Mouse (Mus musculus): ENCODE data around the gene Gm5901. TPM values are rescaled to one million over a fixed set of nuclear protein-coding genes. Genes with fewer than 3 reads are reported as not detected.
"Not testable (repeated sequence)": the region's sequence is repeated elsewhere in the genome, so short reads cannot be mapped to it uniquely, and the experiment has no call there.

Gene Gm5901
- not detected in 2 replicates for polyA plus RNA-seq (2014; fragmentation: Nextera tagmentation; extraction: Ambion mirVana)

GRCm38 (mm10) chr7:105374866-105375265, at the start of gene Gm5901:
Gene Gm5901 (plus strand): TSS chr7:105375038.
- Histone ChIP-seq H3K9ac (ENCODE audit: low read length) (no peak within 1 kb of the TSS), H3K4me1 (ENCODE audit: control insufficient read depth in 2 of 2, insufficient read depth in 2 of 2, low read length in 2 of 2) (peaks cover 3 to 11% of the 10 kb centered on the region in 2 experiments; a peak in 2 of 4 replicates), H3K27ac (replicated peaks in 1 of 2; ENCODE audit: control insufficient read depth in 1 of 2, insufficient read depth in 1 of 2, low read depth in 2 of 2, low read length in 2 of 2) (peak within 1 kb of the TSS; percentile 35 to 76; a peak in 3 of 4 replicates), H3K27me3 (ENCODE audit: control insufficient read depth, insufficient read depth, low read length) (no peaks in the 10 kb centered on the region), H3K4me3 (ENCODE audit: control insufficient read depth in 1 of 2, insufficient read depth in 1 of 2, low read depth in 1 of 2, low read length in 2 of 2) (no peak within 1 kb of the TSS), H3K36me3 (ENCODE audit: control insufficient read depth, insufficient read depth, low read length) (peaks cover 47% of the 10 kb centered on the region), H3K4me2 (ENCODE audit: low read length) (0 out of 2 replicates have a peak within 1 kb of the TSS, but pooled peaks have one; percentile 6), H3K9me3 (ENCODE audit: control insufficient read depth, low read length) (no peaks in the 10 kb centered on the region)
- ATAC-seq (ENCODE audit: insufficient number of reproducible peaks, insufficient read depth, low FRiP score, low read depth) = no peak
- WGBS = 83% methylated on average over 1 of the region's 1 CpGs

DNA sequence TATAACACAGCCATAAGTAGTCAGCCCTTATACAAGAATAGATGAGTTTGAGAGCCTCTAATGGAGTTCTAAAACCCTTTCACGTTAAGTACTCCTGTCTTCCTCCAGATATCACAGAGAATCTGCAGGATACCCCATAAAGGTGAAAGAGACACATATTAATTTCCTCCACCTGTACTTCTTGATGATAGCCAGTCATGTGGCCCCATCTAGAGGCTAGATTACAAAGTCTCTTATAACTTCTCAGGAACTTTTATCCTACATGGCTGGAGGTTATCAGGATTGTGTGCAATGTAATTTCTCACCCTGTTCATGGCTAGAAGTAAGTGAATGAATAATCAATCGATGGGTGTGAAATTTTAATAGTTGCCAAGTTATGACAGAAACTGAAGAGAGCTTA, 49.5 kb upstream of the Gm5901 start:
- ATAC-seq (ENCODE audit: insufficient number of reproducible peaks, insufficient read depth, low FRiP score, low read depth) = no peak
- Histone ChIP-seq H3K27ac (replicated peaks in 1 of 2; ENCODE audit: control insufficient read depth in 1 of 2, insufficient read depth in 1 of 2, low read depth in 2 of 2, low read length in 2 of 2) (no peak overlapping the region), H3K9ac (ENCODE audit: low read length) (no peak overlapping the region), H3K27me3 (ENCODE audit: control insufficient read depth, insufficient read depth, low read length) (no peaks in the 10 kb centered on the region), H3K4me1 (ENCODE audit: control insufficient read depth in 2 of 2, insufficient read depth in 2 of 2, low read length in 2 of 2) (no peaks in the 10 kb centered on the region), H3K9me3 (ENCODE audit: control insufficient read depth, low read length) (no peaks in the 10 kb centered on the region), H3K4me2 (ENCODE audit: low read length) (no peak overlapping the region), H3K36me3 (ENCODE audit: control insufficient read depth, insufficient read depth, low read length) (no peaks in the 10 kb centered on the region), H3K4me3 (ENCODE audit: control insufficient read depth in 1 of 2, insufficient read depth in 1 of 2, low read depth in 1 of 2, low read length in 2 of 2) (no peak overlapping the region)
- WGBS = 62% methylated on average over 2 of the region's 2 CpGs

- Histone ChIP-seq H3K36me3 (ENCODE audit: control insufficient read depth, insufficient read depth, low read length) (no peaks in the 10 kb centered on the region), H3K4me1 (ENCODE audit: control insufficient read depth in 2 of 2, insufficient read depth in 2 of 2, low read length in 2 of 2) (no peaks in the 10 kb centered on the region), H3K9ac (ENCODE audit: low read length) (no peak within 1 kb of the TSS), H3K9me3 (ENCODE audit: control insufficient read depth, low read length) (no peaks in the 10 kb centered on the region), H3K27ac (replicated peaks in 1 of 2; ENCODE audit: control insufficient read depth in 1 of 2, insufficient read depth in 1 of 2, low read depth in 2 of 2, low read length in 2 of 2) (no peak within 1 kb of the TSS), H3K4me2 (ENCODE audit: low read length) (no peak within 1 kb of the TSS), H3K4me3 (ENCODE audit: control insufficient read depth in 1 of 2, insufficient read depth in 1 of 2, low read depth in 1 of 2, low read length in 2 of 2) (no peak within 1 kb of the TSS), H3K27me3 (ENCODE audit: control insufficient read depth, insufficient read depth, low read length) (no peaks in the 10 kb centered on the region)
- ATAC-seq (ENCODE audit: insufficient number of reproducible peaks, insufficient read depth, low FRiP score, low read depth) = no peak
- WGBS = 75% methylated on average over 1 of the region's 1 CpGs
Measured at GRCm38 (mm10) chr7:105334004-105334403, 40.8 kb upstream of the Gm5901 start, which contains the start of gene Olfr690. Gene Olfr690 (minus strand): TSS chr7:105334104.

DNA sequence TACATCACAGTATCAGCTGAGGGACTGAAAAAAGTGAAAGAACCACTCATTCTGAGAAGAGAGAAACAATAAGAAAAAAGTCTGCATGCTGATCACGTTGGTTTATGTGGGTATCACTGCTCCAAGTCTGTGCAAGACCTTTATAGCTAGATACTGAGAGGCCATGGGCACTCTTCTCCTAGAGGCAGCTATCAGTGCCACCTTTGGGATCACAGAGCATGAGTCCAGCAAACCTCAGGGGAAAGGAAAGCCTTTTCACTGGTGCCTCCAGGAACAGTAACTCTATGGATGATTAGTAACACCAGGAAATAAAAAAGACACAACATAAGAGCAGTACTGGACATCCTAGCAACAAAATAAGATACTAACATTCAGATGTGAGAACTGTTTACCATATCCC, 32.7 kb upstream of the Gm5901 start, which contains the start of gene Olfr691:
Gene Olfr691, minus strand, starts transcription at position 101 of the 400 bp plus-strand sequence.
- Histone ChIP-seq H3K9me3 (ENCODE audit: control insufficient read depth, low read length) (no peaks in the 10 kb centered on the region), H3K4me2 (ENCODE audit: low read length) (no peak within 1 kb of the TSS), H3K27ac (replicated peaks in 1 of 2; ENCODE audit: control insufficient read depth in 1 of 2, insufficient read depth in 1 of 2, low read depth in 2 of 2, low read length in 2 of 2) (no peak within 1 kb of the TSS), H3K4me1 (ENCODE audit: control insufficient read depth in 2 of 2, insufficient read depth in 2 of 2, low read length in 2 of 2) (no peaks in the 10 kb centered on the region), H3K36me3 (ENCODE audit: control insufficient read depth, insufficient read depth, low read length) (no peaks in the 10 kb centered on the region), H3K27me3 (ENCODE audit: control insufficient read depth, insufficient read depth, low read length) (no peaks in the 10 kb centered on the region), H3K4me3 (ENCODE audit: control insufficient read depth in 1 of 2, insufficient read depth in 1 of 2, low read depth in 1 of 2, low read length in 2 of 2) (no peak within 1 kb of the TSS), H3K9ac (ENCODE audit: low read length) (no peak within 1 kb of the TSS)
- no peak for ATAC-seq (ENCODE audit: insufficient number of reproducible peaks, insufficient read depth, low FRiP score, low read depth)
- 47% methylated on average over 1 of the region's 1 CpGs for WGBS

- no peak for ATAC-seq (ENCODE audit: insufficient number of reproducible peaks, insufficient read depth, low FRiP score, low read depth)
- Histone ChIP-seq H3K4me2 (ENCODE audit: low read length) (no peak overlapping the region), H3K9me3 (ENCODE audit: control insufficient read depth, low read length) (no peaks in the 10 kb centered on the region), H3K36me3 (ENCODE audit: control insufficient read depth, insufficient read depth, low read length) (no peaks in the 10 kb centered on the region), H3K4me1 (ENCODE audit: control insufficient read depth in 2 of 2, insufficient read depth in 2 of 2, low read length in 2 of 2) (no peaks in the 10 kb centered on the region), H3K4me3 (ENCODE audit: control insufficient read depth in 1 of 2, insufficient read depth in 1 of 2, low read depth in 1 of 2, low read length in 2 of 2) (no peak overlapping the region), H3K9ac (ENCODE audit: low read length) (no peak overlapping the region), H3K27ac (replicated peaks in 1 of 2; ENCODE audit: control insufficient read depth in 1 of 2, insufficient read depth in 1 of 2, low read depth in 2 of 2, low read length in 2 of 2) (no peak overlapping the region), H3K27me3 (ENCODE audit: control insufficient read depth, insufficient read depth, low read length) (no peaks in the 10 kb centered on the region)
- 77% methylated on average over 2 of the region's 2 CpGs for WGBS
Measured at GRCm38 (mm10) chr7:105342752-105343151, 32.1 kb upstream of the Gm5901 start.

GRCm38 (mm10) chr7:105356064-105356463, 18.8 kb upstream of the Gm5901 start:
- not testable (repeated sequence) for H3K4me3 ChIP-seq (ENCODE audit: control insufficient read depth in 1 of 2, insufficient read depth in 1 of 2, low read depth in 1 of 2, low read length in 2 of 2); H3K9ac ChIP-seq (ENCODE audit: low read length); H3K27ac ChIP-seq (replicated peaks in 1 of 2; ENCODE audit: control insufficient read depth in 1 of 2, insufficient read depth in 1 of 2, low read depth in 2 of 2, low read length in 2 of 2); H3K36me3 ChIP-seq (ENCODE audit: control insufficient read depth, insufficient read depth, low read length); H3K27me3 ChIP-seq (ENCODE audit: control insufficient read depth, insufficient read depth, low read length); H3K4me1 ChIP-seq (ENCODE audit: control insufficient read depth in 2 of 2, insufficient read depth in 2 of 2, low read length in 2 of 2); H3K4me2 ChIP-seq (ENCODE audit: low read length); H3K9me3 ChIP-seq (ENCODE audit: control insufficient read depth, low read length)
- 0 out of 2 replicates have a peak, but pooled peaks have one; percentile 21 for ATAC-seq (ENCODE audit: insufficient number of reproducible peaks, insufficient read depth, low FRiP score, low read depth)
- WGBS = no CpG with 5 or more reads among the region's 5 CpGs

GRCm38 (mm10) chr7:105356487-105356886, 18.4 kb upstream of the Gm5901 start:
- H3K4me3 ChIP-seq (ENCODE audit: control insufficient read depth in 1 of 2, insufficient read depth in 1 of 2, low read depth in 1 of 2, low read length in 2 of 2); H3K27ac ChIP-seq (replicated peaks in 1 of 2; ENCODE audit: control insufficient read depth in 1 of 2, insufficient read depth in 1 of 2, low read depth in 2 of 2, low read length in 2 of 2); H3K36me3 ChIP-seq (ENCODE audit: control insufficient read depth, insufficient read depth, low read length); H3K4me1 ChIP-seq (ENCODE audit: control insufficient read depth in 2 of 2, insufficient read depth in 2 of 2, low read length in 2 of 2); H3K9ac ChIP-seq (ENCODE audit: low read length); H3K4me2 ChIP-seq (ENCODE audit: low read length); H3K27me3 ChIP-seq (ENCODE audit: control insufficient read depth, insufficient read depth, low read length); H3K9me3 ChIP-seq (ENCODE audit: control insufficient read depth, low read length): not testable (repeated sequence)
- WGBS = 92% methylated on average over 1 of the region's 2 CpGs
- peak; percentile 81 for ATAC-seq (ENCODE audit: insufficient number of reproducible peaks, insufficient read depth, low FRiP score, low read depth)

- WGBS = 69% methylated on average over 2 of the region's 2 CpGs
- Histone ChIP-seq H3K4me3 (ENCODE audit: control insufficient read depth in 1 of 2, insufficient read depth in 1 of 2, low read depth in 1 of 2, low read length in 2 of 2) (no peak overlapping the region), H3K27me3 (ENCODE audit: control insufficient read depth, insufficient read depth, low read length) (no peaks in the 10 kb centered on the region), H3K9me3 (ENCODE audit: control insufficient read depth, low read length) (no peaks in the 10 kb centered on the region), H3K36me3 (ENCODE audit: control insufficient read depth, insufficient read depth, low read length) (no peaks in the 10 kb centered on the region), H3K27ac (replicated peaks in 1 of 2; ENCODE audit: control insufficient read depth in 1 of 2, insufficient read depth in 1 of 2, low read depth in 2 of 2, low read length in 2 of 2) (no peak overlapping the region), H3K9ac (ENCODE audit: low read length) (no peak overlapping the region), H3K4me1 (ENCODE audit: control insufficient read depth in 2 of 2, insufficient read depth in 2 of 2, low read length in 2 of 2) (no peaks in the 10 kb centered on the region), H3K4me2 (ENCODE audit: low read length) (no peak overlapping the region)
- ATAC-seq (ENCODE audit: insufficient number of reproducible peaks, insufficient read depth, low FRiP score, low read depth) = no peak
Measured at GRCm38 (mm10) chr7:105361713-105362112, 13.1 kb upstream of the Gm5901 start.
